In the genomic region with DNA sequence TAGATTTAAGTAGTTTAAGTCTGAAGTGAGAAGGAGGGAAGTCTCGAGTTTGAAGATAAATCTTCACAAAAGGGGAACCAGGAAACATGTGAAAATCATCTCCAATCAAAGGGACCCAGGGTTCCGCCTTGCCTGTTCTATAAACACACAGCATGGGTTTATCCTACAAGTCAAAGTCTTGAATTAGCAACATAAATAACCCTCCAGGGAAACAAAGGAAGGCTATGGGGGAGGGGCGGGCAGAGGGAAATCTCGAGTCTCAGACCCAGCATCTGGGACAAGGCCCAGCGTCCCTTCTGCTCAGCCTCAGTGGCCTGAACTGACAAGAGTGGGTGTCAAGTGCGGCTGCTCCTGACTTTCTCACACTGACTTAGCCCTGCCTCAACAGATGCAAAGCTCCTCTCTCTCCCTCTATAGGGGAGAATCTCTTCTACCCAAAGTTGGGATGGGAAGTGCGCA, we compare ENCODE assay signal across 8 mouse cellular contexts.
DNase-seq lines count a peak whose midpoint lies in the region; ATAC-seq and TF ChIP-seq lines count a peak whose summit lies in the region.

No protein-coding gene starts in this region.

- H3K9ac ChIP-seq in midbrain, embryonic 16.5 days (ENCODE audit: low read depth, low read length) = no peak overlapping the region
- H3K9ac ChIP-seq in intestine, postnatal 0 days (ENCODE audit: low read depth, low read length) = no peak overlapping the region

- H3K27me3 ChIP-seq in midbrain, embryonic 10.5 days (ENCODE audit: low read depth, poor library complexity, severe bottlenecking) = no peaks in the 10 kb centered on the region
- no peaks in the 10 kb centered on the region for H3K27me3 ChIP-seq in midbrain, embryonic 16.5 days (ENCODE audit: control insufficient read depth, insufficient read depth, low read depth, low read length)
- no peaks in the 10 kb centered on the region for H3K27me3 ChIP-seq in intestine, postnatal 0 days (replicated peaks; ENCODE audit: control insufficient read depth, insufficient read depth, low read length)

- WGBS in midbrain, embryonic 10.5 days = 28% methylated on average over 7 of the region's 7 CpGs
- WGBS in midbrain, embryonic 16.5 days = 33% methylated on average over 7 of the region's 7 CpGs
- WGBS in intestine, postnatal 0 days = 36% methylated on average over 7 of the region's 7 CpGs

- no peak overlapping the region; the same call in 1 of the 2 replicates for H3K27ac ChIP-seq in midbrain, embryonic 10.5 days (replicated peaks)
- no peak overlapping the region for H3K27ac ChIP-seq in midbrain, embryonic 16.5 days (ENCODE audit: low read length)
- no peak overlapping the region for H3K27ac ChIP-seq in intestine, postnatal 0 days (ENCODE audit: low read depth, low read length)

- no peak for ATAC-seq in midbrain, embryonic 16.5 days
- peak; percentile 47; the same call in 1 of the 2 replicates for ATAC-seq in intestine, postnatal 0 days

- TF ChIP-seq CTCF in intestine, postnatal 0 days (IDR thresholded peaks at IDR 0.05; ENCODE audit: low read depth) = no peak

- no peak overlapping the region for H3K4me2 ChIP-seq in midbrain, embryonic 16.5 days (ENCODE audit: low read length)
- 0 out of 2 replicates have a peak overlapping the region, but pooled peaks have one; percentile 28 for H3K4me2 ChIP-seq in intestine, postnatal 0 days (replicated peaks; ENCODE audit: low read depth)

- no peaks in the 10 kb centered on the region for H3K36me3 ChIP-seq in midbrain, embryonic 10.5 days
- H3K36me3 ChIP-seq in midbrain, embryonic 16.5 days (ENCODE audit: control insufficient read depth, insufficient read depth, low read length) = no peaks in the 10 kb centered on the region
- H3K36me3 ChIP-seq in intestine, postnatal 0 days (ENCODE audit: control insufficient read depth, insufficient read depth) = no peaks in the 10 kb centered on the region

- H3K9me3 ChIP-seq in midbrain, embryonic 10.5 days (replicated peaks) = no peaks in the 10 kb centered on the region
- H3K9me3 ChIP-seq in midbrain, embryonic 16.5 days (replicated peaks; ENCODE audit: control insufficient read depth, low read length, poor library complexity, severe bottlenecking) = no peaks in the 10 kb centered on the region
- no peaks in the 10 kb centered on the region for H3K9me3 ChIP-seq in intestine, postnatal 0 days (ENCODE audit: control insufficient read depth)

- H3K4me3 ChIP-seq in midbrain, embryonic 10.5 days = no peak overlapping the region
- H3K4me3 ChIP-seq in midbrain, embryonic 16.5 days (ENCODE audit: low read depth, low read length) = no peak overlapping the region
- no peak overlapping the region for H3K4me3 ChIP-seq in intestine, postnatal 0 days (ENCODE audit: low read depth, low read length)

- DNase-seq in adrenal gland, adult 2 months = peak; percentile 2
- DNase-seq in adrenal gland, postnatal 4 days (ENCODE audit: low spot score in 2 of 2) = no peak
- peak; percentile 49 for DNase-seq in midbrain, embryonic 10.5 days (ENCODE audit: low spot score)
- peak; percentile 70 for DNase-seq in neural tube, embryonic 10.5 days (ENCODE audit: extremely low spot score, low spot score)
- DNase-seq in right cerebral cortex, postnatal 25 days = no peak
- no peak for DNase-seq in cerebellum, postnatal 25 days

- peaks cover 4% of the 10 kb centered on the region for H3K4me1 ChIP-seq in midbrain, embryonic 10.5 days
- H3K4me1 ChIP-seq in midbrain, embryonic 16.5 days (ENCODE audit: control insufficient read depth, insufficient read depth, low read length) = peaks cover 2% of the 10 kb centered on the region; the same call in 1 of the 2 replicates
- no peaks in the 10 kb centered on the region for H3K4me1 ChIP-seq in intestine, postnatal 0 days (replicated peaks; ENCODE audit: control insufficient read depth, insufficient read depth, low read length)

Comparison
In these comparisons a context has a peak if more than half of its experiments do, and no peak if none do; other contexts are left out.
1. DNase-seq: peak in adrenal gland, adult 2 months (single experiment), midbrain, embryonic 10.5 days (single experiment) and neural tube, embryonic 10.5 days (single experiment); none in adrenal gland, postnatal 4 days (0 of 2), right cerebral cortex, postnatal 25 days (single experiment) and cerebellum, postnatal 25 days (0 of 2).